Mouse (Mus musculus) limb, embryonic 14.5 days (tissue): ENCODE measurements around the gene Samd4. TPM values are rescaled to one million over a fixed set of nuclear protein-coding genes. Genes with fewer than 3 reads are reported as not detected.

Experiments used
- ATAC-seq: fragments of 200-750 bp; cut with Nextera tagmentation; 2 replicates; pipeline ENCODE4 v1.8.0; 2017; ENCODE audit warnings: low read depth, moderate number of reproducible peaks, moderate TSS enrichment; ENCODE audit not compliant: low FRiP score
- DNase-seq: peaks from one replicate; pipeline ENCODE4 v3.0.0-alpha.2; 2015; ENCODE audit warnings: low spot score
- H3K27ac ChIP-seq: fragments of 300-500 bp; sonication (generic); replicated peaks from 2 replicates; pipeline ENCODE4 v1.5.1; 2014; ENCODE audit warnings: low read depth, mild to moderate bottlenecking, low read length, moderate library complexity, mixed read lengths
- H3K27me3 ChIP-seq: fragments of 300-500 bp; sonication (generic); 2 replicates; pipeline ENCODE4 v1.6.1; 2014; ENCODE audit warnings: low read length, mixed read lengths; ENCODE audit not compliant: control insufficient read depth, insufficient read depth
- H3K36me3 ChIP-seq: fragments of 300-500 bp; sonication (generic); 2 replicates; pipeline ENCODE4 v1.6.1; 2014; ENCODE audit warnings: mild to moderate bottlenecking, low read length, moderate library complexity, mixed read lengths; ENCODE audit not compliant: control insufficient read depth, insufficient read depth
- H3K4me1 ChIP-seq: fragments of 300-500 bp; sonication (generic); 2 replicates; pipeline ENCODE4 v1.6.1; 2014; ENCODE audit warnings: antibody characterized with exemption, low read length, mixed read lengths; ENCODE audit not compliant: control insufficient read depth, insufficient read depth
- H3K4me2 ChIP-seq: fragments of 300-500 bp; sonication (generic); replicated peaks from 2 replicates; pipeline ENCODE4 v1.6.1; 2014; ENCODE audit warnings: low read depth, mild to moderate bottlenecking, low read length, moderate library complexity; ENCODE audit not compliant: severe bottlenecking
- H3K4me3 ChIP-seq: fragments of 300-500 bp; sonication (generic); replicated peaks from 2 replicates; pipeline ENCODE4 v1.5.1; 2014; ENCODE audit warnings: low read length
- H3K9ac ChIP-seq: fragments of 300-500 bp; sonication (generic); 2 replicates; pipeline ENCODE4 v1.6.1; 2014; ENCODE audit warnings: mild to moderate bottlenecking, low read depth, low read length, moderate library complexity; ENCODE audit not compliant: severe bottlenecking
- H3K9me3 ChIP-seq: fragments of 300-500 bp; sonication (generic); 2 replicates; pipeline ENCODE4 v1.6.1; 2016; ENCODE audit warnings: low read length; ENCODE audit not compliant: control insufficient read depth
- POLR2A ChIP-seq: fragments of 200-500 bp; IDR thresholded peaks from 2 replicates; pipeline ENCODE4 v1.8.0; 2012; ENCODE audit warnings: inconsistent platforms, mild to moderate bottlenecking, moderate library complexity, borderline replicate concordance; ENCODE audit not compliant: insufficient read depth, insufficient read length; ENCODE audit errors: extremely low read depth
- WGBS: fragments of 180-500 bp; shearing (Covaris S2); extraction: QIAGEN DNeasy Blood & Tissue Kit; methylation state at CpG from one replicate; pipeline ENCODE4 v1.1.7; 2014; 5-methylcytosine and 5-hydroxymethylcytosine counted together
- polyA plus RNA-seq, 2 experiments: library from polyadenylated mRNA; depleted of rRNA in 1 of 2; stranded (reverse) in 1 of 2; unstranded in 1 of 2; fragments of >200 nt; fragmentation: Nextera tagmentation in 1 of 2; extraction: Ambion mirVana in 1 of 2; gene quantifications; 2 replicates each; pipeline versions ENCODE4 v1.2.1 to v1.2.3; 2012 to 2014

Samd4 gene
- polyA plus RNA-seq, 2 experiments = 9.6 to 23.9 TPM

GRCm38 (mm10) chr14:47023529-47023928, 140.9 kb downstream of the Samd4 start:
- WGBS = 88% methylated on average over 9 of the region's 9 CpGs
- ATAC-seq (no peak), DNase-seq (no peak)
- Histone ChIP-seq H3K9me3 (no peaks in the 10 kb centered on the region), H3K4me3 (no peak overlapping the region), H3K4me1 (peaks cover 4% of the 10 kb centered on the region; the same call in 1 of the 2 replicates), H3K9ac (no peak overlapping the region), H3K4me2 (no peak overlapping the region), H3K27ac (no peak overlapping the region), H3K36me3 (no peaks in the 10 kb centered on the region), H3K27me3 (no peaks in the 10 kb centered on the region)
- TF ChIP-seq POLR2A = no peak

- no peak overlapping the region for H3K4me2 ChIP-seq
- no peak for TF ChIP-seq POLR2A
- peak overlapping the region; percentile 50 for H3K27ac ChIP-seq
- no peaks in the 10 kb centered on the region for H3K36me3 ChIP-seq
- WGBS = 45% methylated on average over 6 of the region's 6 CpGs
- ATAC-seq (no peak), DNase-seq (no peak)
- no peaks in the 10 kb centered on the region for H3K9me3 ChIP-seq
- H3K4me1 ChIP-seq = peaks cover 4% of the 10 kb centered on the region; the same call in 1 of the 2 replicates
- H3K4me3 ChIP-seq = no peak overlapping the region
- H3K9ac ChIP-seq = no peak overlapping the region
- H3K27me3 ChIP-seq = no peaks in the 10 kb centered on the region
Observed at GRCm38 (mm10) chr14:47027431-47028118, 144.9 kb downstream of the Samd4 start.

- no peak for DNase-seq
- no peaks in the 10 kb centered on the region for H3K27me3 ChIP-seq
- no peak overlapping the region for H3K9ac ChIP-seq
- 71% methylated on average over 2 of the region's 2 CpGs for WGBS
- no peak for ATAC-seq
- TF ChIP-seq POLR2A = no peak
- H3K9me3 ChIP-seq = no peaks in the 10 kb centered on the region
- peaks cover 7% of the 10 kb centered on the region; the same call in 1 of the 2 replicates for H3K4me1 ChIP-seq
- H3K4me2 ChIP-seq = no peak overlapping the region
- H3K36me3 ChIP-seq = no peaks in the 10 kb centered on the region
- H3K4me3 ChIP-seq = no peak overlapping the region
- no peak overlapping the region for H3K27ac ChIP-seq
Observed at GRCm38 (mm10) chr14:47031542-47031941, 148.9 kb downstream of the Samd4 start.

- Histone ChIP-seq H3K4me3 (no peak overlapping the region), H3K4me2 (no peak overlapping the region), H3K9me3 (no peaks in the 10 kb centered on the region), H3K27ac (no peak overlapping the region), H3K4me1 (peaks cover 6% of the 10 kb centered on the region; the same call in 1 of the 2 replicates), H3K36me3 (no peaks in the 10 kb centered on the region), H3K27me3 (no peaks in the 10 kb centered on the region), H3K9ac (no peak overlapping the region)
- DNase-seq = no peak
- no peak for TF ChIP-seq POLR2A
- WGBS = 48% methylated on average over 4 of the region's 4 CpGs
- ATAC-seq = no peak
Observed at GRCm38 (mm10) chr14:47032140-47032539, 149.5 kb downstream of the Samd4 start.

- Histone ChIP-seq H3K36me3 (no peaks in the 10 kb centered on the region), H3K9ac (no peak overlapping the region), H3K27ac (no peak overlapping the region), H3K4me2 (no peak overlapping the region), H3K9me3 (no peaks in the 10 kb centered on the region), H3K4me1 (0 out of 2 replicates have a peak, but pooled peaks cover 3% of the 10 kb centered on the region), H3K27me3 (no peaks in the 10 kb centered on the region), H3K4me3 (no peak overlapping the region)
- ATAC-seq (no peak), DNase-seq (no peak)
- TF ChIP-seq POLR2A = no peak
- WGBS = 90% methylated on average over 5 of the region's 5 CpGs
Observed at GRCm38 (mm10) chr14:47033423-47033822, 150.8 kb downstream of the Samd4 start.

- H3K9ac ChIP-seq = no peak overlapping the region
- H3K27me3 ChIP-seq = no peaks in the 10 kb centered on the region
- H3K4me2 ChIP-seq = no peak overlapping the region
- no peaks in the 10 kb centered on the region for H3K36me3 ChIP-seq
- ATAC-seq (no peak), DNase-seq (no peak)
- H3K4me1 ChIP-seq = no peaks in the 10 kb centered on the region
- no peak overlapping the region for H3K27ac ChIP-seq
- 90% methylated on average over 3 of the region's 3 CpGs for WGBS
- no peak overlapping the region for H3K4me3 ChIP-seq
- no peak for TF ChIP-seq POLR2A
- H3K9me3 ChIP-seq = no peaks in the 10 kb centered on the region
Observed at GRCm38 (mm10) chr14:47041699-47042098, 159.0 kb downstream of the Samd4 start.
